Mouse (Mus musculus) frontal cortex, adult (tissue): ENCODE measurements around the gene Tysnd1.

Experiments
- ATAC-seq: cut with Nextera tagmentation; 2 replicates; pipeline ENCODE4 v1.9.2; 2017; ENCODE audit warnings: mild to moderate bottlenecking, moderate library complexity, mixed read lengths; ENCODE audit not compliant: low TSS enrichment

Tysnd1 gene

GRCm38 (mm10) chr10:61737537-61737936, 42.2 kb downstream of the Tysnd1 start:
- no peak for ATAC-seq

- no peak for ATAC-seq
Observed at GRCm38 (mm10) chr10:61738126-61738525, 42.8 kb downstream of the Tysnd1 start.

GRCm38 (mm10) chr10:61741306-61741705, 46.0 kb downstream of the Tysnd1 start:
- no peak for ATAC-seq

- no peak for ATAC-seq
Observed at GRCm38 (mm10) chr10:61741873-61742272, 46.6 kb downstream of the Tysnd1 start.

GRCm38 (mm10) chr10:61742336-61742735, 47.0 kb downstream of the Tysnd1 start:
- ATAC-seq, result no peak

- no peak for ATAC-seq
Observed at GRCm38 (mm10) chr10:61745133-61745532, 49.8 kb downstream of the Tysnd1 start.

- no peak for ATAC-seq
Observed at GRCm38 (mm10) chr10:61747302-61747701, 52.0 kb downstream of the Tysnd1 start.

GRCm38 (mm10) chr10:61750014-61750413, 54.7 kb downstream of the Tysnd1 start:
- no peak for ATAC-seq

- no peak for ATAC-seq
Observed at GRCm38 (mm10) chr10:61751534-61752219, 56.4 kb downstream of the Tysnd1 start.
